In genomic region chr10:78440812-78441211, GRCm38 (mm10) we compare ENCODE assay signal across 9 mouse cellular contexts. TPM values are rescaled to one million over a fixed set of nuclear protein-coding genes. Genes with fewer than 3 reads are reported as not detected.
DNase-seq lines count a peak whose midpoint lies in the region; ATAC-seq and TF ChIP-seq lines count a peak whose summit lies in the region.
"Had no signal": no experiment of that assay in that cellular context is flagged by ENCODE, and none has a peak within 500 bp of the region (broad histone marks: within the 10 kb centered on the region; RNA-seq: fewer than 3 reads in every experiment).

No protein-coding gene starts in this region.

- peak; percentile 43 for ATAC-seq in kidney, embryonic 16.5 days (ENCODE audit: low FRiP score, low TSS enrichment)
- ATAC-seq in granulocyte monocyte progenitor cell, adult 5-6 weeks (replicated peaks; ENCODE audit: poor library complexity, severe bottlenecking) = peak; percentile 43

- no peak overlapping the region for H3ac ChIP-seq in C2C12 (ENCODE audit: control insufficient read depth, insufficient read length, low read depth)

- H3K79me2 ChIP-seq in C2C12 (ENCODE audit: control insufficient read depth, insufficient read depth) = no peaks in the 10 kb centered on the region

- no peak overlapping the region for H3K9ac ChIP-seq in kidney, embryonic 16.5 days (replicated peaks; ENCODE audit: low read length)

- 69% methylated on average over 9 of the region's 9 CpGs for WGBS in kidney, embryonic 16.5 days

- no peaks in the 10 kb centered on the region for H3K4me1 ChIP-seq in kidney, embryonic 16.5 days (ENCODE audit: insufficient read depth, low read length)

- H3K27me3 ChIP-seq in kidney, embryonic 16.5 days (ENCODE audit: insufficient read depth, low read length) = no peaks in the 10 kb centered on the region
- H3K27me3 ChIP-seq in C2C12 (ENCODE audit: control insufficient read depth, insufficient read depth, insufficient read length) = no peaks in the 10 kb centered on the region

- peaks cover 20% of the 10 kb centered on the region for H3K36me3 ChIP-seq in kidney, embryonic 16.5 days (ENCODE audit: insufficient read depth, low read length)
- peaks cover 5% of the 10 kb centered on the region for H3K36me3 ChIP-seq in C2C12 (ENCODE audit: control insufficient read depth, insufficient read depth)

- H3K4me2 ChIP-seq in kidney, embryonic 16.5 days (replicated peaks; ENCODE audit: low read depth, low read length) = no peak overlapping the region

- H3K4me3 ChIP-seq in kidney, embryonic 16.5 days (ENCODE audit: low read length) = no peak overlapping the region
- H3K4me3 ChIP-seq in C2C12 (ENCODE audit: insufficient read depth, poor library complexity, severe bottlenecking) = no peak overlapping the region

- peak; percentile 52 for TF ChIP-seq CTCF in C2C12 (IDR thresholded peaks at IDR 0.05; ENCODE audit: control insufficient read depth, insufficient read depth, insufficient read length)

- H3K9me3 ChIP-seq in kidney, embryonic 16.5 days (ENCODE audit: low read length) = no peaks in the 10 kb centered on the region

- no peaks in the 10 kb centered on the region for H3K79me3 ChIP-seq in C2C12 (ENCODE audit: low read depth)

- no peak overlapping the region for H3K27ac ChIP-seq in kidney, embryonic 16.5 days (ENCODE audit: low read length)
- H3K27ac ChIP-seq: macrophage had no signal

- DNase-seq in kidney, adult 9 months = no peak
- peak; percentile 48 for DNase-seq in 3T3-L1 (ENCODE audit: low read depth, low spot score)
- DNase-seq in adipocyte (ENCODE audit: low spot score) = no peak
- DNase-seq in cerebellum, adult 9-11 months = no peak
- no peak for DNase-seq in T-cell, adult 2 months (ENCODE audit: low spot score)

TF ChIP-seq in C2C12, 6 proteins besides CTCF, POLR2A, EP300 and RAD21:
- TF ChIP-seq MYOD1 (IDR thresholded peaks at IDR 0.05; ENCODE audit: control insufficient read depth, insufficient read length, low read depth) (no peak), MYOG (IDR thresholded peaks at IDR 0.05; ENCODE audit: control insufficient read depth, extremely low read depth, insufficient read length) (no peak), USF1 (IDR thresholded peaks at IDR 0.05; ENCODE audit: low read depth) (no peak), MAX (IDR thresholded peaks at IDR 0.05) (no peak), FOSL1 (IDR thresholded peaks at IDR 0.05; ENCODE audit: insufficient read depth, low read length, poor library complexity, severe bottlenecking) (no peak), CEBPB (IDR thresholded peaks at IDR 0.05; ENCODE audit: low read depth) (no peak)

RNA-seq across cellular contexts. Expression of gene Cstb, which starts 15.3 kb away (rescaled TPM):
- polyA plus RNA-seq in kidney, embryonic 16.5 days (2015; fragmentation: Nextera tagmentation; extraction: Ambion mirVana) = 191 and 193 TPM in 2 replicates
- 355 TPM for polyA plus RNA-seq in C2C12 (2012; fragmentation: generic; extraction: Trizol)
- total RNA-seq in granulocyte monocyte progenitor cell, adult 5-6 weeks (2014; fragmentation: Nextera tagmentation) = 72.8 and 118 TPM in 2 replicates
- total RNA-seq in granulocyte monocyte progenitor cell, adult 5-6 weeks (2017) = 37.3 and 43.4 TPM in 2 replicates

RNA-seq across cellular contexts. Expression of gene Pdxk, which starts 24.0 kb away (rescaled TPM):
- polyA plus RNA-seq in kidney, embryonic 16.5 days (2015; fragmentation: Nextera tagmentation; extraction: Ambion mirVana) = 28.4 and 29.8 TPM in 2 replicates
- 10.6 TPM for polyA plus RNA-seq in C2C12 (2012; fragmentation: generic; extraction: Trizol)
- 37.2 and 42.3 TPM in 2 replicates for total RNA-seq in granulocyte monocyte progenitor cell, adult 5-6 weeks (2014; fragmentation: Nextera tagmentation)
- 15.2 and 23.4 TPM in 2 replicates for total RNA-seq in granulocyte monocyte progenitor cell, adult 5-6 weeks (2017)

RNA-seq across cellular contexts. Expression of gene Rrp1, which starts 28.0 kb away (rescaled TPM):
- 325 and 328 TPM in 2 replicates for polyA plus RNA-seq in kidney, embryonic 16.5 days (2015; fragmentation: Nextera tagmentation; extraction: Ambion mirVana)
- 154 TPM for polyA plus RNA-seq in C2C12 (2012; fragmentation: generic; extraction: Trizol)
- 130 and 159 TPM in 2 replicates for total RNA-seq in granulocyte monocyte progenitor cell, adult 5-6 weeks (2014; fragmentation: Nextera tagmentation)
- 404 and 430 TPM in 2 replicates for total RNA-seq in granulocyte monocyte progenitor cell, adult 5-6 weeks (2017)
